Mouse (Mus musculus) testis, adult 2 months (tissue): Measurements from ENCODE around the gene Pcdh7. TPM values are rescaled to one million over a fixed set of nuclear protein-coding genes. Genes with fewer than 3 reads are reported as not detected.

ENCODE experiments used
- H3K27ac ChIP-seq: fragments of 200-500 bp; 2 replicates; pipeline ENCODE4 v1.5.1; 2012; ENCODE audit warnings: low read depth, low read length; ENCODE audit not compliant: control insufficient read depth, insufficient read depth
- H3K27me3 ChIP-seq: fragments of 200-500 bp; 2 replicates; pipeline ENCODE4 v1.6.1; 2012; ENCODE audit warnings: mild to moderate bottlenecking, low read length, moderate library complexity; ENCODE audit not compliant: control insufficient read depth, insufficient read depth
- H3K36me3 ChIP-seq: fragments of 200-500 bp; 2 replicates; pipeline ENCODE4 v1.6.1; 2012; ENCODE audit warnings: mild to moderate bottlenecking, low read length; ENCODE audit not compliant: control insufficient read depth, insufficient read depth
- H3K4me1 ChIP-seq: fragments of 200-500 bp; 2 replicates; pipeline ENCODE4 v1.6.1; 2012; ENCODE audit warnings: low read length; ENCODE audit not compliant: control insufficient read depth, insufficient read depth
- H3K4me3 ChIP-seq: fragments of 200-500 bp; 2 replicates; pipeline ENCODE4 v1.5.1; 2012; ENCODE audit warnings: low read depth, mild to moderate bottlenecking, low read length, moderate library complexity, mixed read lengths; ENCODE audit not compliant: control insufficient read depth
- CTCF ChIP-seq: fragments of 200-500 bp; IDR thresholded peaks from 2 replicates; pipeline ENCODE4 v1.5.1; 2012; ENCODE audit warnings: low read depth, mild to moderate bottlenecking, inconsistent platforms, low read length, moderate library complexity; ENCODE audit not compliant: control insufficient read depth, insufficient read depth, insufficient replicate concordance
- POLR2A ChIP-seq: fragments of 200-500 bp; IDR thresholded peaks from 2 replicates; pipeline ENCODE4 v1.6.1; 2012; ENCODE audit warnings: low read depth, mild to moderate bottlenecking, inconsistent platforms, low read length, moderate library complexity; ENCODE audit not compliant: control insufficient read depth
- polyA plus RNA-seq: library from polyadenylated mRNA; depleted of rRNA; stranded (reverse); fragments of >200 nt; gene quantifications from 2 replicates; pipeline ENCODE4 v1.2.3, GENCODE M21; 2012

Pcdh7 gene
- polyA plus RNA-seq, 1 experiment = 0.58 TPM

GRCm38 (mm10) chr5:57867906-57868305, 150.1 kb downstream of the Pcdh7 start:
- no peak overlapping the region for H3K4me3 ChIP-seq
- no peaks in the 10 kb centered on the region for H3K36me3 ChIP-seq
- no peaks in the 10 kb centered on the region for H3K27me3 ChIP-seq
- no peak for TF ChIP-seq POLR2A
- no peak for TF ChIP-seq CTCF
- no peak overlapping the region for H3K27ac ChIP-seq
- H3K4me1 ChIP-seq = no peaks in the 10 kb centered on the region

- no peak for TF ChIP-seq CTCF
- no peak for TF ChIP-seq POLR2A
- H3K27ac ChIP-seq = no peak overlapping the region; the same call in 1 of the 2 replicates
- no peaks in the 10 kb centered on the region for H3K27me3 ChIP-seq
- no peaks in the 10 kb centered on the region for H3K36me3 ChIP-seq
- no peak overlapping the region for H3K4me3 ChIP-seq
- no peaks in the 10 kb centered on the region for H3K4me1 ChIP-seq
These were observed 150.9 kb downstream of the Pcdh7 start for GRCm38 (mm10) chr5:57868702-57869101.

- no peaks in the 10 kb centered on the region for H3K4me1 ChIP-seq
- no peak overlapping the region for H3K4me3 ChIP-seq
- no peak for TF ChIP-seq POLR2A
- TF ChIP-seq CTCF = no peak
- H3K27me3 ChIP-seq = no peaks in the 10 kb centered on the region
- no peaks in the 10 kb centered on the region for H3K36me3 ChIP-seq
- no peak overlapping the region for H3K27ac ChIP-seq
These were observed 153.0 kb downstream of the Pcdh7 start for GRCm38 (mm10) chr5:57870727-57871126.

GRCm38 (mm10) chr5:57884982-57885381, 167.2 kb downstream of the Pcdh7 start:
- no peak overlapping the region for H3K4me3 ChIP-seq
- no peaks in the 10 kb centered on the region for H3K4me1 ChIP-seq
- H3K36me3 ChIP-seq = no peaks in the 10 kb centered on the region
- no peaks in the 10 kb centered on the region for H3K27me3 ChIP-seq
- H3K27ac ChIP-seq = no peak overlapping the region
- TF ChIP-seq CTCF = no peak
- TF ChIP-seq POLR2A = no peak

- Histone ChIP-seq H3K27me3 (no peaks in the 10 kb centered on the region), H3K36me3 (no peaks in the 10 kb centered on the region), H3K4me3 (no peak overlapping the region), H3K4me1 (0 out of 2 replicates have a peak, but pooled peaks cover 2% of the 10 kb centered on the region), H3K27ac (no peak overlapping the region)
- no peak for TF ChIP-seq CTCF
- TF ChIP-seq POLR2A = no peak
These were observed 181.3 kb downstream of the Pcdh7 start for GRCm38 (mm10) chr5:57899018-57899614.

- Histone ChIP-seq H3K27ac (no peak overlapping the region), H3K4me3 (no peak overlapping the region), H3K27me3 (no peaks in the 10 kb centered on the region), H3K36me3 (no peaks in the 10 kb centered on the region), H3K4me1 (no peaks in the 10 kb centered on the region)
- TF ChIP-seq POLR2A (no peak), CTCF (no peak)
These were observed 189.5 kb downstream of the Pcdh7 start for GRCm38 (mm10) chr5:57907218-57907617.

- Histone ChIP-seq H3K27me3 (no peaks in the 10 kb centered on the region), H3K4me3 (no peak overlapping the region), H3K27ac (no peak overlapping the region), H3K4me1 (no peaks in the 10 kb centered on the region), H3K36me3 (no peaks in the 10 kb centered on the region)
- TF ChIP-seq POLR2A (no peak), CTCF (no peak)
These were observed 203.4 kb downstream of the Pcdh7 start for GRCm38 (mm10) chr5:57921140-57921539.
